Mouse (Mus musculus): ENCODE results near the gene Gclc. TPM values are rescaled to one million over a fixed set of nuclear protein-coding genes. Genes with fewer than 3 reads are reported as not detected.
A peak's percentile ranks its signal among the peaks of the same experiment; 100 is the strongest.
"Not testable (repeated sequence)": the region's sequence is repeated elsewhere in the genome, so short reads cannot be mapped to it uniquely, and the experiment has no call there.

Gclc gene
- total RNA-seq, 1 experiment from 2014 or later = 22.2 TPM

- no peak for ATAC-seq (replicated peaks; ENCODE audit: insufficient number of reproducible peaks, low FRiP score, low TSS enrichment, poor library complexity, severe bottlenecking)
These were observed 16.9 kb upstream of the Gclc start for GRCm38 (mm10) chr9:77737298-77738041.

- ATAC-seq (replicated peaks; ENCODE audit: insufficient number of reproducible peaks, low FRiP score, low TSS enrichment, poor library complexity, severe bottlenecking) = no peak
These were observed 12.9 kb upstream of the Gclc start for GRCm38 (mm10) chr9:77741452-77741851.

- no peak for ATAC-seq (replicated peaks; ENCODE audit: insufficient number of reproducible peaks, low FRiP score, low TSS enrichment, poor library complexity, severe bottlenecking)
These were observed 9.5 kb upstream of the Gclc start for GRCm38 (mm10) chr9:77744798-77745197.

- no peak for ATAC-seq (replicated peaks; ENCODE audit: insufficient number of reproducible peaks, low FRiP score, low TSS enrichment, poor library complexity, severe bottlenecking)
These were observed 8.0 kb upstream of the Gclc start for GRCm38 (mm10) chr9:77746315-77746714.

- not testable (repeated sequence) for ATAC-seq (replicated peaks; ENCODE audit: insufficient number of reproducible peaks, low FRiP score, low TSS enrichment, poor library complexity, severe bottlenecking)
These were observed 6.0 kb upstream of the Gclc start for GRCm38 (mm10) chr9:77748292-77748691.

DNA sequence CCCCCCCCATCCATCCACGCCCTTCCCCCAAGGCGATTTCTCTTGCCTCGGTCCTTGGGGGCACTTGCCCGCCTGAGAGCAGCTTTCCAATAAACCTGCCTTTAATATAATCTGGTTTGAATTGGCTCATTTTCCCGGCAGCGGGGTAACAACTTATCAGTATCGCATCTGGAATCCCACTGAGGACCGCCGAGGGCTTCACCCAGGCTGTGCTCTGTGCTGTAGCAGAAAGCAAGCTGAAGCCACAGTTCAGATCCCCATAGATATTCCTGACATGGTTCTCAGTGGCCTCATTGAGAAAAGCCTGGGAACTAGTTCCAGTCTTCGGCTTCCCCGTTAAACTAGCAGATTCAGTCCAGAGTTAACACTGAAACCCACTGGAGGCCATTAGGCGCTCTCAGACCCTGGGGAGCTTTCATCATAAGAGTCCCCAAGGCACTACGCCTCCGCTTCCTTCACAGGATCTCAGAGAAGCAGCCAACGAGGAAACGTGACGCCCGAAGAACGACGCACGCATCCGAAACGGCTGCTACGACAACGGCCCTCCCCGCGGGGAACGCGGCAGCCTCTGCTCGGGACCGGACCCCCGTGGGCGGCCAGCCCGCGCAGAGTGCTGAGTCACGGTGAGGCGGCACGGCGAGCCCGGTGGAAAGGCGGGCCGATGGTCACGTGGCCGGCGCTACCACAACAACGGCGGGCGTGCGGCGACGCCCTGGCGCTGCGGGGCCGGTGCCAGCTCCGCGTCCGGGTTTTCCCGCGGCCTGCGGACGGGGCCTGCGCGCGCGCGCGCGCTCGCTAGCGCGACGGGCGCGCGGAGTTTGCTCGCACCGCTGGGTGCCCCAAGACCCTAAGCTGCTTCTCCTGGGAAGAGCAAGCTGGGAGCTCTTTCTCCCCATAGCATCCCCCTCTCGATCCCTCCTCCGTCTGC is 3.9 kb upstream of the Gclc start:
- peak; percentile 62 for ATAC-seq (replicated peaks; ENCODE audit: insufficient number of reproducible peaks, low FRiP score, low TSS enrichment, poor library complexity, severe bottlenecking)

GRCm38 (mm10) chr9:77751091-77751521 is 3.2 kb upstream of the Gclc start:
- ATAC-seq (replicated peaks; ENCODE audit: insufficient number of reproducible peaks, low FRiP score, low TSS enrichment, poor library complexity, severe bottlenecking) = no peak

- peak; percentile 63 for ATAC-seq (replicated peaks; ENCODE audit: insufficient number of reproducible peaks, low FRiP score, low TSS enrichment, poor library complexity, severe bottlenecking)
These were observed 530 bp downstream of the Gclc start for GRCm38 (mm10) chr9:77754728-77755402.

DNA sequence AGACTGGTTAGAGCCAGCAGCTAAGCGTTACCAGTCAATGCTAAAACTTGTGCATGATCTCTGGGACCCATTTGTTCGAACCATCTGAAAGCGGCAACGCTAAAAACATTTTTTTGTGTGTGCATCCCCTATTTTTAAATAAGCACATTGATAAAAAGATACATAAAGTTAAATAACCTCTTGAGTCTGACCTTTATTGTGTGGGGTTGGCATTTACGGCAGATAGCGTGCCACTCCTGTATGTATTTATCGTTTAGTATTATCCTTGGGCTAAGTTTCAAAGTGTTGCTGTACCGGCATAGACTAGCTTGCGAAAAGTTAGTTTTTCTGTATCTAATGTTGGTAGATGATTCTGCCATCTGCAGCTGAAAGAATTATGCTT is 1.1 kb downstream of the Gclc start:
- no peak for ATAC-seq (replicated peaks; ENCODE audit: insufficient number of reproducible peaks, low FRiP score, low TSS enrichment, poor library complexity, severe bottlenecking)

GRCm38 (mm10) chr9:77756076-77756475 is 1.7 kb downstream of the Gclc start:
- peak; percentile 36; the same call in 1 of the 2 replicates for ATAC-seq (replicated peaks; ENCODE audit: insufficient number of reproducible peaks, low FRiP score, low TSS enrichment, poor library complexity, severe bottlenecking)

DNA sequence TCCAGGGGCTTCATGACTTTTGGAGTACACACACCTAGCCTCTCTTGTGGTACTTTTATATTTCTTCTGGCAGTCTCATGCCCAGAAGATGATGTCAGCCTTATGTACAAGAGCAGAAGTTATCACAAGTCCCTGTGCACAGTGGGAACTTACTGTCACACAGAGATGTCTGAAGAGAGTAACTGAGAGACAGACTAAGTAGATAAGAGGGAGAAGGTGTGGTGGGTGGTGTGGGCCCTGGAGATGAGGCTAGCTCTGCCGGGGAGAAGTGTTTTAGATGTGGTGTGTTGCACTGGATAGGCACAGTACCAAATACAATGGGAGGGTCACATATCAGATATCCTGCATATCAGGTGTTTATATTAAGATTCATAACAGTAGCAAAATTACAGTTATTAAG is 3.0 kb downstream of the Gclc start:
- ATAC-seq (replicated peaks; ENCODE audit: insufficient number of reproducible peaks, low FRiP score, low TSS enrichment, poor library complexity, severe bottlenecking) = no peak

GRCm38 (mm10) chr9:77758481-77758880 is 4.1 kb downstream of the Gclc start:
- no peak for ATAC-seq (replicated peaks; ENCODE audit: insufficient number of reproducible peaks, low FRiP score, low TSS enrichment, poor library complexity, severe bottlenecking)

GRCm38 (mm10) chr9:77759111-77759510 is 4.8 kb downstream of the Gclc start:
- no peak for ATAC-seq (replicated peaks; ENCODE audit: insufficient number of reproducible peaks, low FRiP score, low TSS enrichment, poor library complexity, severe bottlenecking)

GRCm38 (mm10) chr9:77759756-77760155 is 5.4 kb downstream of the Gclc start:
- no peak for ATAC-seq (replicated peaks; ENCODE audit: insufficient number of reproducible peaks, low FRiP score, low TSS enrichment, poor library complexity, severe bottlenecking)

GRCm38 (mm10) chr9:77766218-77766617 is 11.9 kb downstream of the Gclc start:
- ATAC-seq (replicated peaks; ENCODE audit: insufficient number of reproducible peaks, low FRiP score, low TSS enrichment, poor library complexity, severe bottlenecking) = no peak

- no peak for ATAC-seq (replicated peaks; ENCODE audit: insufficient number of reproducible peaks, low FRiP score, low TSS enrichment, poor library complexity, severe bottlenecking)
These were observed 12.4 kb downstream of the Gclc start for GRCm38 (mm10) chr9:77766767-77767166.

- ATAC-seq (replicated peaks; ENCODE audit: insufficient number of reproducible peaks, low FRiP score, low TSS enrichment, poor library complexity, severe bottlenecking) = no peak
These were observed 16.6 kb downstream of the Gclc start for GRCm38 (mm10) chr9:77770909-77771308.

DNA sequence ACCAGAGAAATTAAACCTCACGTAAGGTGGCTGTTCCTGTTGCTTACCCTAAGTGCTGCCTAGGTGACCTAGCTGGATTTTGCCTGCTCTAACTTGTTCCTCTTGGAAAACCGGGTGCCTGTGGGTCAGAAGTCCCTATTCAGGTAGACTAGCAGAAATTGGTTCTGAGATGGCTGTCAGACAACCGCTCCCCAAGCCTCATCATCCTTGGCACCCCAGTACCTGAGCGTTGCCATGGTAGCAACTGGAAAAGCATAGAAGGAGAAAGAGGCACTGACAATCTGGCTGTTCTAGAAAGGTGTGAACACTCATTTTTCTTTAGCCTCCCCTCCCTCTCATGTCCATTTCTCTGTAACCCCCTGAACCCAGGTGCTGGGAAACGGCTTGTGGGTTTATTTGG is 17.0 kb downstream of the Gclc start:
- no peak for ATAC-seq (replicated peaks; ENCODE audit: insufficient number of reproducible peaks, low FRiP score, low TSS enrichment, poor library complexity, severe bottlenecking)

GRCm38 (mm10) chr9:77771765-77772383 is 17.5 kb downstream of the Gclc start:
- no peak for ATAC-seq (replicated peaks; ENCODE audit: insufficient number of reproducible peaks, low FRiP score, low TSS enrichment, poor library complexity, severe bottlenecking)
